Mouse (Mus musculus) heart, postnatal 10 days (tissue): ENCODE measurements around the gene Mfsd9. TPM values are rescaled to one million over a fixed set of nuclear protein-coding genes. Genes with fewer than 3 reads are reported as not detected.

ENCODE experiments used
- DNase-seq, 2 experiments: peaks; one replicate each; pipeline ENCODE4 v3.0.0; 2021
- intact Hi-C: fragments of 180-260 bp; cut with DNase I; formaldehyde crosslinking; loops from one replicate; pipeline ENCODE4 v1.15.1; 2025
- total RNA-seq, 2 experiments: library from RNA; stranded (reverse); gene quantifications; 2 replicates each; pipeline ENCODE4 v1.2.3; 2021

The Mfsd9 gene
- total RNA-seq, 2 experiments from 2014 or later = 1.0 to 1.4 TPM

DNA sequence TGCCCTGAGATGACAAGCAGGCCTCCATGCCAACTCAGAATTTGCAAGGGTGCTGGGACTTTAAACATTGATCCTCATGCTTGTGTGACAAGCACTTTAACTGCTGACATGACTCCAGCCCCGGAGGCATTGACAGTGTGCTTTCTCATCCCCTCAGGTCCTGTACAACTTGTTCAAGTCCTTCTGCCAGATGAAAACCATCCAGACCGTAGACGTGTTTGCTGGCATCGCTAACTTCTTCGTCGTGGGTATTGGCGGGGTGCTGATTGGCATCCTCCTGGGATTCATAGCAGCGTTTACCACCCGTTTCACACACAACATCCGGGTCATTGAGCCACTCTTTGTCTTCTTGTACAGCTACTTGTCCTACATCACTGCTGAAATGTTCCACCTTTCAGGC lies 64.4 kb downstream of the Mfsd9 start:
- no peak for DNase-seq
- intact Hi-C loops = no loop called here

Other genes starting within 250 kb of the Mfsd9 start
- gene Slc9a4, start 210.6 kb downstream of the Mfsd9 start, total RNA-seq = not detected
- gene Slc9a2, start 110.1 kb downstream of the Mfsd9 start, total RNA-seq = under 1 TPM; 0.50 to 0.84 TPM
- 100 to 1,000 TPM; 124 to 131 TPM for gene Tmem182, start 14.9 kb upstream of the Mfsd9 start, total RNA-seq